Mouse (Mus musculus) adrenal gland, adult (tissue): ENCODE measurements around the gene Itgb1bp1.

Source experiments
- DNase-seq, 2 experiments: peaks; one replicate each; pipeline ENCODE4 v3.0.0; 2022 to 2023; ENCODE audit warnings: low spot score in 1 of 2; ENCODE audit not compliant: inconsistent age in 2 of 2

The Itgb1bp1 gene

DNA sequence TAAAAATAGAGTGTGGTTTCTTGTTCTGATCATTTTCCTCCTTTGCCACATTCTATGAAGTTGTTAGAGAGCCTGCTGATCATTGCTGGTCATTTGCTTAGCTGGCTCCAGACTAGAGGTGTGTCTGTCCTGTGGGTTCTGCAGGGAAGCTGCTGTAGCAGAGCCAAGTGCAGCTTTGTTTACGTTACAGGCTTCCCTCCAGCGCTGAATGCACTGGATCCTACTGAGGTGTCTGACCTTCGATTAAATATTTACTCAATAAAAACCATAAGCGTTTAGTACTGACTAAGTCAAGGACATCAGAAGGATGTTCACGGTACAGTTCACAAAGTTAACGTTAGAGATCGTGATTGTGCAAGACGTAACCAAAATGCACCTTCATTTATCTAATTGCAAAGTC lies 15.8 kb upstream of the Itgb1bp1 start:
- no peak for DNase-seq

DNA sequence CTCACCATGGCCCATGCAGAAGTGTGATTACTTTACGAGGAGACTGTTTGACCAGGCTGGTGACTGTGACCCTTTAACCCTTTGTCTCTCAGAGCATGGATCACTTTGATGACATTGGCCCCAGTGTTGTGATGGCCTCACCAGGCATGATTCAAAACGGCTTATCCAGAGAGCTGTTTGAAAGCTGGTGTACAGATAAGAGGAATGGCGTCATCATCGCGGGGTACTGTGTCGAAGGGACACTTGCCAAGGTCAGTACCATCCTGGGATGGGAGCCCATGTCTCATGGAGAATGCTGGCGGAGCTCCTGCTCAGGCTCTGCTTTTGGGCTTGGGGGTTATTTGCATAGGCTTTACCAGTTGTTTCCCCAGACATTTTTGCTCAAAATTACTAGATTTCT lies 15.2 kb upstream of the Itgb1bp1 start:
- peak; percentile 79 to 87 for DNase-seq

- no peak for DNase-seq
Measured at GRCm38 (mm10) chr12:21298856-21299255, 12.8 kb upstream of the Itgb1bp1 start.

GRCm38 (mm10) chr12:21289651-21290050 lies 3.6 kb upstream of the Itgb1bp1 start:
- no peak for DNase-seq

DNA sequence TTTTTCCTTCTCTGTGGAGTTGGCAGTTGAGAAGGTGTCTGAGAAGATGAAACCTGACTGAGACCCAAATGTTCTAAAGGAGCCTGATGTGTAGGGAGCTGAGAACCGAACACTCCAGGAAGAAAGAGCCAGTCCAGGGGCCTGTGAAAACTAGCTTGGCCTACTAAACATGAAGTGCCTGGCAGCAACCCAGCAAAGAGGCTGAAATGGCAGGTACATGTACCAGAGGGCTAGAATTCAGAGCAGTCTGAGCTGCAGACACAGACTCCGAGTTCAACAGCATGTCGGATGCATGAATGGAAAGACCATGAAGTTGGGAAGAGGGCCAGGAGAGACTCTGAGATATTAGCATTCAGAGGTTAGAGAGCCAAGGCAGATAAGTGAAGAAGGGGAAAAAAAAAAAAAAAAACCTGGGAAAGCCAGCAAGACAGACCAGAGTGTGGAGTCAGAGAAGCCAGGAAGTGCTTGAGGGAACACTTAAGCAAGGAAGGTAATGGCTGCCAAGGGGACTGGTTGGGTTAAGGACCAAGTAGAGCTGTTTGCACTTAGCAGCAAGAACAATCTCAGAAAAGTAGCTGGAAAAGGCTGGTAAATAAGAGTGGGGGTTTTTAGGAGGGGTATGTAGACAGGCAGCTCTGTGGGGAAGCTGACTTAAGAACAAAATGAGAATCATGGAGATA lies 2.8 kb upstream of the Itgb1bp1 start:
- no peak for DNase-seq

GRCm38 (mm10) chr12:21286712-21287650 lies 897 bp upstream of the Itgb1bp1 start:
- peak in 1 of 2 experiments; percentile 76 for DNase-seq

DNA sequence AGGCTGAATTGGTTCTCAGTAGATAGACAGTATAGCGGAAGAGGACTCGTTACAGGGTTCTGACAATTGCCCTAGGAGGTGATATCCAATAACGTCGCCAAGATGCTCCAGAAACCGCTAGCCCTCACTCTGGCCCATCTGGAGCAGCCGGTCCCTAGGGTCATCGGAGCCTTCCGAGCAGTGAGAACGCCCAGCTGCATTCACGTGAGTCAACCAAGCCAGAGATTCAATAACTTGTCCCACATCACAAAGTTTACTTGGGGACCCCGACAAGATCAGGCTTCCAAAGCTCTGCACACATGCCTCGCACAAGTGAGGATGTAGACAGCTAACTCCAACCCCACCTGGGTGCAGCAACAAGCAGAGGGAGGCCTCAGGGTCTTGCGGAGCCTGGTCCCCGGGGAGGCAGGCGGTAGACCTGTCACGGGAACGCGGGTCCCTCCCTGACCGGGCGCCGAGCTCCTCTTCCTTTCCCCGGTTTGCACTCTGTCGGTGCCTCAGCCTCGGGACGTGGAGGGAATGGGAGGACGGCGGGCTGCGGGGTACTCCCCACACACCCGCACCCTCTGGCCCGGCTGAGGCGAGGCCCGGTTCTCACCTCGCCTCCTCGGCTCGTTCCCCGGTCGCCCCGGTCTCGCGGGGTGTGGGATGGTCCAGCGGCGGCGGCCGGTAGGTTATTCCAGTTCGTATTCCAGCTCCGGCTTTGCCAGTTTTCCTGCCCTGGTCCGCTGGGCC lies 409 bp downstream of the Itgb1bp1 start:
- DNase-seq = no peak

DNA sequence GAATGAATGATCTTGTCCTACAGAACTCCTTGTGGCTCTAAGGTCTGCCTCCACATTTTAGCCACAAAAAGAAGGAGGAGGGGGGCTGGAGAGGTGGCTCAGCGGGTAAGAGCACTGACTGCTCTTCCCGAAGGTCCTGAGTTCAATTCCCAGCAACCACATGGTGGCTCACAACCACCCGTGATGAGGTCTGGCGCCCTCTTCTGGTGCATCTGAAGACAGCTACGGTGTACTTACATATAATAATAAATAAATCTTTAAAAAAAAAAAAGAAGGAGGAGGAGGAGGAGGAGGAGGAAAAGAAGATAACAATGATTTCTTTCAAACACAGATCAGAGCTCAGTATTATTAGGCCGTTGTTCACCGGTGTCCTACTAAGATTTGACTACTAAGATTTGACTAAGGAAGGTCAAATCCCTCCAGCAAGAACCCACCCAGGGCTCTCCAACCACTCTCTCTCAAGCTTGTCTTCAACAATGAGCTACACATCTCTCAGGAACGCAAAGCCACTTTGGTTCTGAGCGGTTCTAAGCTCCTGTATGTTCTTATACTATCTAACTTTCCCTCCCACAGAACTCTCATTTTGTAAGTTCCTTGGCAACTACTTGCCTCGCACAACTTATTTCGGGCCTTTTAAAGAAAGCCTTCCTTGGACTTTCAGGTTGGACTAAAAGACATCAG lies 1.2 kb downstream of the Itgb1bp1 start, which contains the start of gene Cpsf3:
Cpsf3 (plus strand) TSS at position 631 of the 681 bp plus-strand sequence.
- no peak for DNase-seq

DNA sequence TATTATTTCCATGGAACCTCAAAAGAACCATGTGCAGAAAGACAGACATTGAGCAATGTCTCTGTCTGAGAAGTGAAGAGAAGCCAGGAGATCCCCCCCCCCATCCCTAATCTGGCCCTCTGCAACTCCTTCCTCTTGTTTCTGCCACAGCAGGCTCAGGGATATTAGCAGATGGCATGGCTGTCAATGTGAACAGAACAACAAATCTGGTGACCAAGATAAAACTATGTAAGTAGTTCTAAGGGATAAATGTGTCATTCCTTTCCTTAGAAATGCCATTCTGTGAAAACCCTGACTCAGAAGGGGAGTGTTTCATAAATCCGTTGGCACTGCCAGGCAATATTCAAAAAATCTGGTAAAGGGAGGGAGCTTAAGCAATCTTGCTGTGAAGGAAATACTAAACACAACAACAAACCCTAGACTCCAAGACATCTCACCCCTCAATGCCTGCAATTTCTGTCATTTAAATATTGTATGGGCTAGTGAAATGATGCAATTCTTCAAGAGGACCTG lies 8.7 kb downstream of the Itgb1bp1 start:
- peak in 1 of 2 experiments; percentile 84 for DNase-seq

DNA sequence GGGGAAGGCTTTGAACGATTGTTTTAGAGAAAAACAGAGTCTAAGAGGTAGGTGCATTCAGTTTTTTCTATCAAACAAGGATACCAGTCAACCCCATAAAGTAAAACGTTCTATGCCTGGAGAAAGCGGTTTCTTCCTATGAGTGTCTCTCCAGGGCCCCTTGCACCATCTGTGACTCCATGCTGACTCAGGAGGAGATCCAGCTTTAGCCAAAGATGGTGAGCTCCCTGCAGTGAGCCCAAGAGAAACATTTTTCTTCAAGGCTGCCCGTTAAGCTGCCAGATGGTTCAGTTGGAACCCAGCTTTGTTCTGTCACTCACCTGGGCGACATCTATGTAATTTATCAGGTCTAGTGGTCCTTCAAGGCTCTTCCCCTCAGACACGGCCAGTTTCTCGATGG lies 11.6 kb downstream of the Itgb1bp1 start:
- peak in 1 of 2 experiments; percentile 61 for DNase-seq

DNA sequence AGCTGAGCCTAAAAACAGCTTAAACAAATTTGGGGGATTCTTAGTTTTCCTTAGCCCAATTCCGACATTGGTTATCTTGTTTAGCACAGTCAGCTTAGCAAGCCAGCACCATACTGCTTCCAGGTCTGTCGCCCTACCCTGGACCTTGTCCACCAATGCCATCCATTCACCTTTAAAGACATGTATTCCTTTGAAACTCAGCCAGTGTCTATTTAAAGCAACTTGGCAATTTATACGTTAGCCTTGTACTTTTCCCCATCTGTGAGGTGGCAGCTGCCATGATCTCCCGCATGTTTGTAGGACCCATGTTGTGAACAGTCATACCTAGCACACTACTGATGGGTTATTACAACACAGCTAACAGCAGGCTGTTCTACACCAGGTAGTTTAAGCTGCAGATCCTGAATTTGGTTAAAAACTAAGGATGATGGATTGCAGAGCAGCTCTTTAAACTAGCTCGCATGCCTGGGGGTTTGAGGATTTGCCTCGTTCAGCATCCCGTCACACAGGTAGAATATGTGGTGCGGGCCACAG lies 17.9 kb downstream of the Itgb1bp1 start:
- no peak for DNase-seq

DNA sequence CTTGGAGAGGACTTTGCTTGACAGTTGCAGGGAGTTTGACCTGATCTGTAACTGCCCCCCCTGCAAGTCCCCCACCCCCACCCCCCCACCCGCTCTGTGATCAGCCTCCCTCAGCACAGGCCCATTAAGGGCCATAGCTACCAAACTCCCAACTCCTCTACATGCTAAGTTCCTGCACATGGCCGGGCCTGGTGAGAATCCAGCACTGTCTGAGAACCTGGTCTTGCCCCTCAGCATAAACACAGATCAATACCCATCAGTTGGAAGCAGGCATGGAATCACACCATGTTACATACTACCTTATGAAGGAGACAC lies 19.3 kb downstream of the Itgb1bp1 start:
- no peak for DNase-seq

- DNase-seq = peak; percentile 55 to 86
Measured at GRCm38 (mm10) chr12:21265946-21266783, 19.9 kb downstream of the Itgb1bp1 start.

GRCm38 (mm10) chr12:21265501-21265900 lies 20.6 kb downstream of the Itgb1bp1 start:
- no peak for DNase-seq

GRCm38 (mm10) chr12:21264970-21265369 lies 21.1 kb downstream of the Itgb1bp1 start:
- no peak for DNase-seq

GRCm38 (mm10) chr12:21264241-21264640 lies 21.8 kb downstream of the Itgb1bp1 start:
- DNase-seq = peak; percentile 51 to 70

- no peak for DNase-seq
Measured at GRCm38 (mm10) chr12:21263256-21263655, 22.8 kb downstream of the Itgb1bp1 start.

GRCm38 (mm10) chr12:21261521-21261920 lies 24.6 kb downstream of the Itgb1bp1 start:
- no peak for DNase-seq

DNA sequence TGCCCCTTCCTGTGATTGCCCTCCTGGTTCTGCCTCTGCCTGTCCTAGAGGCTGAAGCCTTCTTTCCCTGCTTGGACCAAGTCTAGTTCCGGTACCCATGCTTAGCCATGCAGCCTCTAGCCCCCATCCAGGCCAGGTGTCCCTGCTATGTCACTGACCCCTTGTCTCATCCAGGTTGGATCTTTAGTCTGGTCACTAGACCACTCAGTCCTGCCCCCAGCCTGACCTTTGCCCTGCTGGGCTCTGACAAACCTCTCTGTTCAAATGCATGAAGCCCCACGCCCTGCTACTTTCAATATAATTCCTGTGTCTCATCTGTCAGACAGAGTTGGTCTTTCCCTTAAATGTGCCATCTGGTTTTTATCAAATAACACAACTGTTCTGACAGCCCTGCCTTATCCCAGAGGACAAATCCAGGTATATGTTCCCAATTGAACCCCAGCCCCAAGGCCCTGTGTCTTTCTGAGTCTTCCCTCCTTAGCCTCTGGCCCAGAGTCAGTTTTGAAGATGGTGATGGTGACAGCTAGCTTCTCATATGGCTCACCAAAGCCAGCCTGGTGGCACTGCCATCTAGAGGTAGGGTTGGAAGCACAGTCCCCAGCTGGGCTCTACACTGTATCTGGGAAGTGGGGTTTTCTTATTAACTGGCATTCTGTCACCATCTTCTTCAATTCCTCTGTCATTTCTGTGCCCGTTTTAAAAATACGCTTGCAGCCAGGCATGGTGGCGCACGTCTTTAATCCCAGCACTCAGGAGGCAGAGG lies 25.4 kb downstream of the Itgb1bp1 start:
- DNase-seq = peak in 1 of 2 experiments; percentile 60
